Comparison of ENCODE assay signal across 14 mouse cellular contexts in the genomic region with DNA sequence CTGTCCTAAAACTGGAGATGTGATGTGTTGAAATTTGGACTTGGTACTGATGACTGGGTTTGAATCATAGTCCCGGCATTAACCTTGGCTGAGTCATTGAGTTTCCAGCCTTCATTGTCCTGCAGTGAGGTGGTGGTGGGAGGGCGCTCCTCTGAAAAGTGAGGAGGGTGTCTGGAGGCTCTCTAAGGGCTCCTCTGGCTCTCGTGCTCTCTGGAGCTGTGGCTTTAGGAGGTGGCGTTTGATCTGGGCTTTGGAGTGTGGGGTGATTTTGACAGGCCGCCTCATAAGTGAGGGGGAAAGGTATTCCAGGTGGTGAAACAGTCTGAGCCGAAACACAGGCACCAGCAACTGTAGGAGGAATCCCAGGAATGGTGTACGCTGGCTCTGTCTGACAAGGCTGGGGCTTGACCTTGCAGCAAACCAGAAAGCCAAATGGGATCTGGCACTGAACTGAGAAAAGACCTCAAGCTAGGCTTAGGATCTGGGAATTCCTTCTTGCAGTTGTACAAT.
DNase-seq lines count a peak whose midpoint lies in the region; ATAC-seq and TF ChIP-seq lines count a peak whose summit lies in the region.
"Had no signal": no experiment of that assay in that cellular context is flagged by ENCODE, and none has a peak within 500 bp of the region (broad histone marks: within the 10 kb centered on the region; RNA-seq: fewer than 3 reads in every experiment).

No protein-coding gene starts in this region.

- DNase-seq in urinary bladder, postnatal 14 days (ENCODE audit: low spot score): peak; percentile 13
- DNase-seq in urinary bladder, postnatal 4 days (ENCODE audit: low spot score in 2 of 2): no peak
- DNase-seq in thymus, postnatal 36 days: no peak
- no peak for DNase-seq in frontal cortex, postnatal 14 days (ENCODE audit: low spot score in 2 of 2)
- DNase-seq: cerebellum, postnatal 25 days; lung, adult 18-20 months; spleen, adult 18-20 months; thymus, postnatal 14 days had no signal

- no peaks in the 10 kb centered on the region for H3K9me3 ChIP-seq in hindbrain, embryonic 13.5 days
- no peaks in the 10 kb centered on the region for H3K9me3 ChIP-seq in hindbrain, embryonic 16.5 days (ENCODE audit: control insufficient read depth, low read length)
- H3K9me3 ChIP-seq: neural tube, embryonic 13.5 days had no signal

- no peaks in the 10 kb centered on the region for H3K79me2 ChIP-seq in myocyte (ENCODE audit: control insufficient read depth, insufficient read depth)

- no peaks in the 10 kb centered on the region for H3K27me3 ChIP-seq in hindbrain, embryonic 13.5 days
- H3K27me3 ChIP-seq in hindbrain, embryonic 16.5 days (replicated peaks; ENCODE audit: control insufficient read depth, insufficient read depth, low read length): no peaks in the 10 kb centered on the region
- no peaks in the 10 kb centered on the region for H3K27me3 ChIP-seq in myocyte (ENCODE audit: control insufficient read depth, insufficient read depth, insufficient read length)
- H3K27me3 ChIP-seq: neural tube, embryonic 13.5 days had no signal

- TF ChIP-seq CTCF in embryonic fibroblast, embryonic 13.5 days (IDR thresholded peaks at IDR 0.05; ENCODE audit: borderline replicate concordance, insufficient read depth, low read length): no peak

- H3ac ChIP-seq in myocyte (ENCODE audit: control insufficient read depth, insufficient read length): no peak overlapping the region

- H3K4me1 ChIP-seq in hindbrain, embryonic 13.5 days (replicated peaks): peaks cover 3% of the 10 kb centered on the region; the same call in 1 of the 2 replicates
- peaks cover 3% of the 10 kb centered on the region for H3K4me1 ChIP-seq in hindbrain, embryonic 16.5 days (ENCODE audit: control insufficient read depth, insufficient read depth, low read depth, low read length)
- H3K4me1 ChIP-seq in embryonic fibroblast, embryonic 13.5 days (ENCODE audit: control insufficient read depth, insufficient read depth, low read length): peaks cover 5% of the 10 kb centered on the region

- H3K4me3 ChIP-seq in hindbrain, embryonic 13.5 days: no peak overlapping the region
- H3K4me3 ChIP-seq in hindbrain, embryonic 16.5 days (ENCODE audit: low read length): no peak overlapping the region
- no peak overlapping the region for H3K4me3 ChIP-seq in embryonic fibroblast, embryonic 13.5 days (ENCODE audit: insufficient read depth, low read length)
- no peak overlapping the region for H3K4me3 ChIP-seq in myocyte
- H3K4me3 ChIP-seq: erythroblast, embryonic 14.5 days; neural tube, embryonic 13.5 days had no signal

- H3K9ac ChIP-seq in hindbrain, embryonic 13.5 days: no peak overlapping the region
- H3K9ac ChIP-seq in hindbrain, embryonic 16.5 days (ENCODE audit: low read depth, low read length): no peak overlapping the region
- H3K9ac ChIP-seq: neural tube, embryonic 13.5 days had no signal

- H3K27ac ChIP-seq in hindbrain, embryonic 13.5 days: 0 out of 2 replicates have a peak overlapping the region, but pooled peaks have one; percentile 18
- no peak overlapping the region for H3K27ac ChIP-seq in hindbrain, embryonic 16.5 days (ENCODE audit: low read depth, low read length)
- H3K27ac ChIP-seq in embryonic fibroblast, embryonic 13.5 days (ENCODE audit: insufficient read depth, low read length): peak overlapping the region; percentile 60
- H3K27ac ChIP-seq: neural tube, embryonic 13.5 days had no signal

- peak; percentile 10; the same call in 1 of the 2 replicates for ATAC-seq in hindbrain, embryonic 13.5 days (ENCODE audit: low FRiP score)
- no peak for ATAC-seq in hindbrain, embryonic 16.5 days

- WGBS in hindbrain, embryonic 13.5 days: 85% methylated on average over 7 of the region's 7 CpGs
- WGBS in hindbrain, embryonic 16.5 days: 82% methylated on average over 7 of the region's 7 CpGs

- no peak overlapping the region for H3K4me2 ChIP-seq in hindbrain, embryonic 13.5 days
- no peak overlapping the region for H3K4me2 ChIP-seq in hindbrain, embryonic 16.5 days (ENCODE audit: low read length)
- H3K4me2 ChIP-seq in myocyte (ENCODE audit: low read depth): peak overlapping the region; percentile 26
- H3K4me2 ChIP-seq: neural tube, embryonic 13.5 days had no signal

- no peak for TF ChIP-seq POLR2A in embryonic fibroblast, embryonic 13.5 days (IDR thresholded peaks at IDR 0.05; ENCODE audit: low read depth, low read length)
- no peak for TF ChIP-seq POLR2A in myocyte (IDR thresholded peaks at IDR 0.05; ENCODE audit: insufficient read length, low read depth)

- peaks cover 11% of the 10 kb centered on the region for H3K36me3 ChIP-seq in hindbrain, embryonic 13.5 days
- peaks cover 4% of the 10 kb centered on the region; the same call in 1 of the 2 replicates for H3K36me3 ChIP-seq in hindbrain, embryonic 16.5 days (ENCODE audit: control insufficient read depth, insufficient read depth, low read length)
- no peaks in the 10 kb centered on the region for H3K36me3 ChIP-seq in myocyte (ENCODE audit: control insufficient read depth, insufficient read depth)

TF ChIP-seq in myocyte, 11 proteins besides CTCF, POLR2A, EP300 and RAD21:
- no peak for TF ChIP-seq USF1 (IDR thresholded peaks at IDR 0.05; ENCODE audit: low read depth)
- TF ChIP-seq MYOD1 (IDR thresholded peaks at IDR 0.05; ENCODE audit: control insufficient read depth in 1 of 3, insufficient read length in 2 of 3, low read depth in 2 of 3): no peak
- TF ChIP-seq REST (IDR thresholded peaks at IDR 0.05; ENCODE audit: insufficient read depth, insufficient read length): no peak
- no peak for TF ChIP-seq E2F4 (IDR thresholded peaks at IDR 0.05; ENCODE audit: insufficient read depth)
- TF ChIP-seq MYOG (IDR thresholded peaks at IDR 0.05; ENCODE audit: control insufficient read depth in 1 of 3, insufficient read depth in 1 of 3, insufficient read length in 2 of 3, low read depth in 2 of 3): no peak
- TF ChIP-seq SRF (IDR thresholded peaks at IDR 0.05; ENCODE audit: control insufficient read depth, insufficient read length, low read depth): no peak
- no peak for TF ChIP-seq TCF12 (IDR thresholded peaks at IDR 0.05; ENCODE audit: insufficient read depth, poor library complexity, severe bottlenecking)
- TF ChIP-seq MAX (IDR thresholded peaks at IDR 0.05; ENCODE audit: low read depth): no peak
- no peak for TF ChIP-seq POLR2AphosphoS2 (IDR thresholded peaks at IDR 0.05; ENCODE audit: insufficient read length, low read depth)
